Mouse (Mus musculus): ENCODE results near the gene Ints12.

Ints12 gene

DNA sequence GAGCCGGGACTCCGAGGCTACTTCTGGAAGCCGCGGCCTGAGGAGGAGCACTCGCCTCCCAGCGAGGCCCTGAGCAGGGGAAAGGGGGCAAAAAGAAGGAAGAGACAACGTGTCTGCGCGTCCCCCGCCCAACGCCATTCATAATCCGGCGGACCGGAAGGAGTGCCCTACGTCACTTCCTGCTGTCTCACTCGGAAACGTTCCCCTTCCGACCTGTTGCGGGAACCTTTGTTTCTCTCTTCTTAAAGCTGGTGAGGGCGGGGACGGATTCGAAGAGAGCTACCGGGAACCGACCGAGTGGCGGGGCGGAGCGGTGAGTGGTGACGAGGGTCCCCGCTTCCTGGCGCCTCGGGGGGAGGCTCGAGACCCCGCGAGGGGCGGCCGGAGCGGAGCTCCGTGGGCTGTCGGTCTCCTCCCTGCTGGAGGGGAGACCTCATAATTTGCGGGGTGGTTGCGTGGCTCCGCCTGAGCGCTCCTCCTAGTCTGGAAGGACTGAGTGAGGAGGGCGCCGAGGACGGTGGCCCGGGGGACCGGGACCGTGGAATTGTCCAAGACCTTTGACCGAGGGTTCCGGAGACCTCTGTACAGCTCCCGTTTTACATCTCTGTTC lies at the start of gene Ints12, which contains the start of gene Gstcd:
TSS of gene Ints12 (plus strand) at position 177 of the 610 bp plus-strand sequence.
TSS of gene Gstcd (minus strand) at position 370 of the 610 bp plus-strand sequence.
- Histone ChIP-seq H3K36me3 (ENCODE audit: control insufficient read depth, insufficient read depth, low read length, poor library complexity, severe bottlenecking) (no peaks in the 10 kb centered on the region), H3K27me3 (ENCODE audit: control insufficient read depth, insufficient read depth, low read length, poor library complexity, severe bottlenecking) (no peaks in the 10 kb centered on the region)
- DNase-seq (ENCODE audit: low read depth, low spot score): peak; percentile 95

DNA sequence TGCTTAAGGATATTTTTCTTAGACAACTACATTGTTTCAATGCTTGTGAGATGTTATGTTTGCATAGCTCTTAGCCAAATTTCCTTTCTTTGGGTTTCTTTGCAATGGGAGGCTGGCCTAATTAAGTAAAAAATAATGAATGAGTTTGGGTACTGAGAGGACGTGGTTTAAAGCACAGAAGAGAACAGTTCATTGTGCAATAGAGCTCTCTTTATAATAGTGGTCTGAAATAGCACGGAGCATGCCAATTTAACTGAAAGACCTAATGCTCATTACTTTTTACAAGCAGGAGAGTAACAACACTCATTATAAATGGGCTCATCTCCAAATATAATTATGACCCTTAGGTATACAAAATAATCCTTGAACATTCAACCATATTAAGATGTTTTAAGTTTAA lies 39.6 kb upstream of the Ints12 start:
- Histone ChIP-seq H3K36me3 (ENCODE audit: control insufficient read depth, insufficient read depth, low read length, poor library complexity, severe bottlenecking) (peaks cover under 1% of the 10 kb centered on the region; the same call in 1 of the 2 replicates), H3K27me3 (ENCODE audit: control insufficient read depth, insufficient read depth, low read length, poor library complexity, severe bottlenecking) (no peaks in the 10 kb centered on the region)
- no peak for DNase-seq (ENCODE audit: low read depth, low spot score)

DNA sequence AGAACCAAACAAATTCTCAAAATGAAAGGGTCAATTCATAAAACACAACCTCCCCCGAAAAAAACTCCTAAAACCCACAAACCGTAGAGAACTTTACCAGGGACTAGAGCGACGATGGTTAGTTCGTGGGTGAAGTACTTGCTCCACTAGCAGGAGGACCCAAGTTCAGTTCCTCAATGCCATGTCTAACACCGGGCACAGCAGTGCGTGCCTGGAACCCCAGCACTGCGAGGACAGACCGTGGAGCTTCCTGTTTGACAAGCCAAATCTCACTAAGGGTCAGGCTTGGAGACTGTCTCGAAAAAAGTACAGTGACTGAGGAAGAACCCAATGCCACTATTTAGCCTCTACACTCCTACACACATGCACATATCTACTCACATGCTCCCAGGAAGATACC lies 16.1 kb upstream of the Ints12 start:
- DNase-seq (ENCODE audit: low read depth, low spot score): no peak
- 0 out of 2 replicates have a peak, but pooled peaks cover 2% of the 10 kb centered on the region for H3K36me3 ChIP-seq (ENCODE audit: control insufficient read depth, insufficient read depth, low read length, poor library complexity, severe bottlenecking)
- no peaks in the 10 kb centered on the region for H3K27me3 ChIP-seq (ENCODE audit: control insufficient read depth, insufficient read depth, low read length, poor library complexity, severe bottlenecking)

DNA sequence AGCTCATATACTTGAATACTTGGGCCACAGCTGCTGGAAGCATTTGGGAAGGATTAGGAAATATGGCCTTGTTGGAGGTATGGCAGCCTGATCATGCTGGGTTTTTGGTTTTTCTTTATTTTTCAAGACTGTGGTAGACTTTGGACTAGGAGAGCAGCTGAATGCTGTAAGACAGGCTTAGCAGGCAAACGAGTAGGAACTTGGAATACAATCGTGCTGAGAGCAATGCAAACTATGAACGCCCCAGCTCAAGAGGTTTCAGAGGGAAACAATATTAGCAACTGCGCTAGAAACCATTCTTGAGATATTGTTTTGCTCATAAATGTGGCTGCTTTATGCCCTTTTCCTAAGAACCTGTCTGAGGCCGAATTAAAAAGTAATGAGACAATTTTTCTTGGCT lies 8.9 kb upstream of the Ints12 start:
- no peak for DNase-seq (ENCODE audit: low read depth, low spot score)
- H3K36me3 ChIP-seq (ENCODE audit: control insufficient read depth, insufficient read depth, low read length, poor library complexity, severe bottlenecking): peaks cover 11% of the 10 kb centered on the region
- H3K27me3 ChIP-seq (ENCODE audit: control insufficient read depth, insufficient read depth, low read length, poor library complexity, severe bottlenecking): no peaks in the 10 kb centered on the region

- H3K27me3 ChIP-seq (ENCODE audit: control insufficient read depth, insufficient read depth, low read length, poor library complexity, severe bottlenecking): no peaks in the 10 kb centered on the region
- DNase-seq (ENCODE audit: low read depth, low spot score): peak; percentile 73
- H3K36me3 ChIP-seq (ENCODE audit: control insufficient read depth, insufficient read depth, low read length, poor library complexity, severe bottlenecking): peaks cover 9% of the 10 kb centered on the region
Observed at GRCm38 (mm10) chr3:133085858-133086257, 5.8 kb upstream of the Ints12 start.

DNA sequence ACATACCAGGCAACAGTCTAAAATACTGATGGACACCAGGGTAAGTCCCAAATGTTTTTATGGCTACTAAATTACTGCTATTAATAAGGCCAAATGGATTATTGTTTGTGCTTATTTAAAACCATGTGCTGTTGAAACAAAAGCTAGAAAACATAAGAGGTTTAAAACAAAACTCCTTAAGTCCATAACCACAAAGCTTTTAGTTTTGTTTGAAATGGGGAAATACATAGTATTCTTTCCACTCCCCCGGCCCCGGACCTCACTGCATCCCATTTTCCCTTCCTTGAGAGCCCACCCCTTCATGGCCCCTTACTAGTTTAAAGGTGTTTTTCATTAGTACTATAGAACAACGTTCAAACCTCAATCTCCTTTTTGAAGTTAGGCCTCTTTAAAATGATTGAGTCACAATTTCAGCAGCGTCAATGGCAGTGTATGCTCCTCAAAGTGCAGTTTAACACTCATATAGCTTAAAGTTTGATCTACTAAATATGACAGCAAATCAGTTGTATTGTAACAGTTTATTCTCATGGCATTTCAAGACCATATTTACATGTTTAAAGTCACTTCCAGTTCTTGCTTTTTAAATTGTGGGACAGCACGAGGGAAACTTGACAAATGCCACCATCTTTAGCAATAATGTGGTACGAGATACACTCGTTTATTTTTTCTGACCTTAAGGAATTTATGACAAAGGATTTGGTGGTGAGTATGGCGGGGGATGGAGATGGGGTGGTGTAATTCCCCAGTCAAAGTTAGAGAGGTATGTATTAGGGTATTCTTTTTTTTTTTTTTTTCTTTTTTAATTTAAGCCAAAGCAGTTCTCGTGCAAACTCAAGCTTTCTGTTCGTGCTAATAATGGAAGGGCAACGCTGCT lies 1.2 kb upstream of the Ints12 start:
- Histone ChIP-seq H3K27me3 (ENCODE audit: control insufficient read depth, insufficient read depth, low read length, poor library complexity, severe bottlenecking) (no peaks in the 10 kb centered on the region), H3K36me3 (ENCODE audit: control insufficient read depth, insufficient read depth, low read length, poor library complexity, severe bottlenecking) (no peaks in the 10 kb centered on the region)
- DNase-seq (ENCODE audit: low read depth, low spot score): peak; percentile 2

GRCm38 (mm10) chr3:133091121-133091663 lies 448 bp upstream of the Ints12 start:
- no peak for DNase-seq (ENCODE audit: low read depth, low spot score)
- Histone ChIP-seq H3K27me3 (ENCODE audit: control insufficient read depth, insufficient read depth, low read length, poor library complexity, severe bottlenecking) (no peaks in the 10 kb centered on the region), H3K36me3 (ENCODE audit: control insufficient read depth, insufficient read depth, low read length, poor library complexity, severe bottlenecking) (no peaks in the 10 kb centered on the region)

GRCm38 (mm10) chr3:133092274-133092853 lies 724 bp downstream of the Ints12 start:
- Histone ChIP-seq H3K27me3 (ENCODE audit: control insufficient read depth, insufficient read depth, low read length, poor library complexity, severe bottlenecking) (no peaks in the 10 kb centered on the region), H3K36me3 (ENCODE audit: control insufficient read depth, insufficient read depth, low read length, poor library complexity, severe bottlenecking) (no peaks in the 10 kb centered on the region)
- no peak for DNase-seq (ENCODE audit: low read depth, low spot score)

- peak; percentile 51 for DNase-seq (ENCODE audit: low read depth, low spot score)
- Histone ChIP-seq H3K27me3 (ENCODE audit: control insufficient read depth, insufficient read depth, low read length, poor library complexity, severe bottlenecking) (no peaks in the 10 kb centered on the region), H3K36me3 (ENCODE audit: control insufficient read depth, insufficient read depth, low read length, poor library complexity, severe bottlenecking) (0 out of 2 replicates have a peak, but pooled peaks cover 2% of the 10 kb centered on the region)
Observed at GRCm38 (mm10) chr3:133092936-133093335, 1.3 kb downstream of the Ints12 start.

GRCm38 (mm10) chr3:133094305-133094704 lies 2.7 kb downstream of the Ints12 start:
- H3K27me3 ChIP-seq (ENCODE audit: control insufficient read depth, insufficient read depth, low read length, poor library complexity, severe bottlenecking): no peaks in the 10 kb centered on the region
- H3K36me3 ChIP-seq (ENCODE audit: control insufficient read depth, insufficient read depth, low read length, poor library complexity, severe bottlenecking): 0 out of 2 replicates have a peak, but pooled peaks cover 6% of the 10 kb centered on the region
- no peak for DNase-seq (ENCODE audit: low read depth, low spot score)

GRCm38 (mm10) chr3:133097936-133098335 lies 6.3 kb downstream of the Ints12 start:
- peaks cover 16% of the 10 kb centered on the region; the same call in 1 of the 2 replicates for H3K36me3 ChIP-seq (ENCODE audit: control insufficient read depth, insufficient read depth, low read length, poor library complexity, severe bottlenecking)
- DNase-seq (ENCODE audit: low read depth, low spot score): no peak
- H3K27me3 ChIP-seq (ENCODE audit: control insufficient read depth, insufficient read depth, low read length, poor library complexity, severe bottlenecking): no peaks in the 10 kb centered on the region

- no peak for DNase-seq (ENCODE audit: low read depth, low spot score)
- H3K36me3 ChIP-seq (ENCODE audit: control insufficient read depth, insufficient read depth, low read length, poor library complexity, severe bottlenecking): peaks cover 16% of the 10 kb centered on the region; the same call in 1 of the 2 replicates
Observed at GRCm38 (mm10) chr3:133098336-133098735, 6.7 kb downstream of the Ints12 start.

DNA sequence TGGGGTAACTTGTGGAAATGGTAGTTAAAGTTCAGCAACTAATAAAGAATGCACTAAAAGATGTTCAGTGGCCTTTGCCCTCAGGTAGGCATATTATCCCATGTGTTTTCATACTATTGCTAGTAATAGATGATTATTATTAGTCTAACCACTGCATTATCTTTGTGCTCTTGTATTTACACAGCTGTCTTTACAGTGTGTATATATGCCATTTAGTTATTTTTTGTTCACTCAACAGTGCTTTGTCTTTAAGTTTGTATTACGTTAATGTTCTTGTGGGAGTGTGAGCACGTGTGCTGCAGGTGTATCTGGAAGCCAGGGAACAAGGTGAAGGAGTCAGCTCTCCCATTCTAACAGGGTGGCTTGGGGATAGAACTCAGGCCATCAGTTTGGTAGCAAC lies 7.3 kb downstream of the Ints12 start:
- DNase-seq (ENCODE audit: low read depth, low spot score): no peak
- H3K27me3 ChIP-seq (ENCODE audit: control insufficient read depth, insufficient read depth, low read length, poor library complexity, severe bottlenecking): no peaks in the 10 kb centered on the region
- peaks cover 16% of the 10 kb centered on the region; the same call in 1 of the 2 replicates for H3K36me3 ChIP-seq (ENCODE audit: control insufficient read depth, insufficient read depth, low read length, poor library complexity, severe bottlenecking)

More at GRCm38 (mm10) chr3:133098336-133098735, 6.7 kb downstream of the Ints12 start:
- no peaks in the 10 kb centered on the region for H3K27me3 ChIP-seq (ENCODE audit: control insufficient read depth, insufficient read depth, low read length, poor library complexity, severe bottlenecking)

DNA sequence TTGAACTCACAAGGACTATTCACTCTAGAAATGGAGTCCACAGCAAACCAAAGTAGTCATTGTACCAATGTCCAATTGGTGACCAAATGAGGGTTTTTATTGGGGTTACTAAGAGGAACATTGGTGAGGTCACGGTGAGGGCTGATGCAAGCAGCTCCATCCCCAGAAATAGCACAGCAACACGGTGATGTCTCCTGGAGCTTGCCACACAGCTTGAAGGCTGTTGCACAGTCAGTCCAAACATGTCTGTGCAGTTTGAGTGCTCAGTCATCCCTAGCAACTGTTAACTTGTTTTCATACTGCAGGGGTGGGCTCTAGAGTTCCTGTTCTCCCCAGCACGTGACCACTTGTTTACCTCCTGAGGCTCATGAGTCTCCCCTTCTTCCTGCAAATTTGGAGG lies 12.1 kb downstream of the Ints12 start:
- H3K27me3 ChIP-seq (ENCODE audit: control insufficient read depth, insufficient read depth, low read length, poor library complexity, severe bottlenecking): no peaks in the 10 kb centered on the region
- no peak for DNase-seq (ENCODE audit: low read depth, low spot score)
- H3K36me3 ChIP-seq (ENCODE audit: control insufficient read depth, insufficient read depth, low read length, poor library complexity, severe bottlenecking): peaks cover 14% of the 10 kb centered on the region; the same call in 1 of the 2 replicates

Data from splenic B cell, adult 2 months (primary cell).